Mouse (Mus musculus): Measurements from ENCODE around the gene Cpm.

Cpm gene

DNA sequence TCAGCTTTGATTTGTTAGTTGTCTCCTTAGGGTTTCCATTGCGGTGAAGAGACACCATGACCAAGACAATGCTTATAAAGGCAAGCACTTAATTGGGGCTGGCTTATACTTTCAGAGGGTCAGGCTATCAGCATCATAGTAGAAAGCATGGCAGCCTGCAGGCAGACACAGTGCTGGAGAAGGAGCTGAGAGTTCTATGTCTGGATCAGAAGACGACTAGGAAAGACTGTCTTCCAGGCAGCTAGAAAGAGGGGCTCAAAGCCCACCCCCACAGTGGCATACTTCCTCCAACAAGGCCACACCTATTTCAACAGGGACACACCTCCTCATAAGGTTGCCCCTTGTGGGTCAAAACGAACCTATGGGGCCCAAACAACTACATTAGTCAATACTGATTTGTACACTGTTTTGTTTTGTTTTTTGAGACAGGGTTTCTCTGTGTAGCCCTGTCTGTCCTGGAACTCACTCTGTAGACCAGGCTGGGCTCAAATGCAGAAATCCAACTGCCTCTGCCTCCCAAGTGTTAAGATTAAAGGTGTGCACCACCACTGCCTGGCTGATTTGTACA, 8.3 kb upstream of the Cpm start:
- no peak for DNase-seq (ENCODE audit: low spot score in 2 of 2)

DNA sequence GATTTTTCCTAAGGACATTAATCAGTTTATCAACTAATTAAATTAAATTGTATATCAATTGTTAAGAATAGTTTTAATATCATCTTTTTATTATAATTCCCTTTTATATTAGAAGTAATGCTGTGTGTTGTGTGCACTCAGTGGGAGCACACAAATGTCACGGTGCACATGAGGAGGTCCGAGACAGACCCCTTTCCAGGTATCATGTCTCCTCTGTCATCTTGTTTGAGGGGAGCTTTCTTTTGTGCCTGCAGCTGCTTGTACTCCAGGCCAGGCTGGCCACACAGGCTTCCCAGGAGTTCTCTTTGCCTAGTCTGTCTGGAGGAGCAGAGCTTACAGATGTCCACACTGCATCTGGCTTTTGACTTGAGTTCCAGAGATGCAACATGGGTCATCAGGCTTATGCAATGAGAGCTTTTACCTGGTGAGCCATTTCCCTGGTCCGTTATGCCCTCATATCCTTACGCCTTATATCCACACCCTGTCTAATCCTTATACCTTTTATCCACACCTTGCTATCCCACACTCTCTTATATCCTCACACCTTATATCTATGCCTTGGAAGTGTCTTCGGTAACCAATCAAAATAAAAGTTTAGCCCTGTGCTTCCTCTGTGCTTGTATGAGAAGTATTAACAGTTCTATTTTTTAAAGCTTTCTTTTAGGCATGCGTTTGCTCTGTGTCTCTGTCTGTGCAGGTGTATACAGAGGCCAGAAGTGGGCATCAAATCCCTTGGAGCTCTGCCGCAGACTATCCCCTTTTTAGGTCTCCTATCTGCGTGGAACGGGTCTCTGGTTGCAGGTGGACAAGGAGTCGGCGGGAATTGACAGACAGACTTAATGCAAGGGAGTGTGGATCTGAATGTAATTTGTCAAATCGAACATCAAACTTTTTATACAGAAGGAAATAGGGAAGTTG, 7.4 kb upstream of the Cpm start:
- no peak for DNase-seq (ENCODE audit: low spot score in 2 of 2)

DNA sequence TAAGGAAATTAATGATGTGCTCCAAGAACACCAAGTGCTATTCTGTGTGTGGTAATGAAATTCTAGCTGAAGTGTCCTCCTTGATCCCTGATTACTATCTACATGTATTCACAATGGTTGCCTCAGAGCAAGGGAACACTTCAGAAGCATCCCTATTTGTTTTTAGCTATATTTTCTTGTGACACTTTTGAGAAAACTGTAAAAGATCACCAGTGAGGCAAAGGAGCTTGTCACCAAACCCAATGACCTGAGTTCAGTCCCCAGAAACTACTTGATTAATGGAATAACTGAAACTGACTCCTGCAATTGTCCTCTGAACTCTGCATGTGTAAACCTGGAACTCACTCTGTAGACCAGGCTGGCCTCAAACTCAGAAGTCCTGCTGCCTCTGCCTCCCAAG, 5.9 kb upstream of the Cpm start:
- no peak for DNase-seq (ENCODE audit: low spot score in 2 of 2)

DNA sequence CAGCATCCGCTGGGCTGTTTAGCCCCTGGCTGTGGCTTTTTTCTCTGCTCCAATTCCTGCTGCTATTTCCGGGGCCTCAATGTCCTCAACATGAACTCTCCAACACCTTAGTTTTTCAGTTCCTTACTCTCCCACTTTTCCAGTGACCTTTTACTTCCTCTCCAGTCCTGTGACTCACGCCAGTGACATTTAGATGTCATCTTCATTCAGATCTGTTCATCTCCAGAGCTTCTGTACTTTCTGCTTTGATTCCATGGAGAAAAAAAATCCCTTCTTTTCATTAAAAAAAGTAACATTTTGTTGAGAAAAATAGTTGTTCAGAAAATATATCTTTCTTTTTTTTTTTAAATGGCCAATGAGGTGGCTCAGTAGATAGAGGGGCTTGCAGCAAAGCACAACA, 5.1 kb upstream of the Cpm start:
- peak in 1 of 2 experiments; percentile 9 for DNase-seq (ENCODE audit: low spot score in 2 of 2)

DNA sequence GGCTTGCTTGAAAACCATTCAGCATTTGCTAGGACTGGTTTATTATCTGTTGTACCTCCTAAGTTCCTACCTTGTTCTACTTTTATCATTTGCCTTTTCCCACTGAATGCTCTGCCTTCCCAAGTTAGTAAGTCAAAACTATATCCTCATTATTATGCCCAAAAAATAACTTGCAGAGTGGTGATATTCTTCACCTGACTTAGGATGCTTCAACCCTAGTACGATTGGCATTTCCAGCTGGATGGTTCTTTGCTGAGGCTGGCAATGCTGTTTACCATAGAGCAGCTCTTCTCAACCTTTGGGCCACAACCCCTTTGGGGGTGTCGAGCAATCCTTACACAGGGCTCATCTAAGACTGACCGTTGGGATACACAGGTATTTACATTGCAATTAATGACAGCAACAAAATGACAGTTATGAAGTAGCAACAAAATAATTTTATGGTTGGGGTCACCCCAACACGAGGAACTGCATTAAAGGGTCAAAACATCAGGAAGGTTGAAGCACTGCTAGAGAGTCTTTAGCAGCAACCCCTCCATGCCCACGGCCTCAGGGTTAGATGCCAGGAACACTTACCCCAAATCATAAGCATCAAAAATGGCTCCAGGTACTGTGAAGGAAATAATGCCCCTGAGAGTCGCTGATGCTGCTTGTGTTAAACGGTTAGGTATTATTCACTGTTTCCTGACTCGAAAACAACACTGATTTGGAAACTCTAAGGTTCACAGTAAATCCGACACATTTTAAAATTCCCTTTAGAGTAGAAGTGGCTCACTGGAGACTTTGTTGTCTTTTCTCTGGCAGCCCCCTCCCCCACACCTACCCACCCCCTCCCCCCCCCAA, 4.4 kb upstream of the Cpm start:
- DNase-seq (ENCODE audit: low spot score in 2 of 2) = peak in 1 of 2 experiments; percentile 26

DNA sequence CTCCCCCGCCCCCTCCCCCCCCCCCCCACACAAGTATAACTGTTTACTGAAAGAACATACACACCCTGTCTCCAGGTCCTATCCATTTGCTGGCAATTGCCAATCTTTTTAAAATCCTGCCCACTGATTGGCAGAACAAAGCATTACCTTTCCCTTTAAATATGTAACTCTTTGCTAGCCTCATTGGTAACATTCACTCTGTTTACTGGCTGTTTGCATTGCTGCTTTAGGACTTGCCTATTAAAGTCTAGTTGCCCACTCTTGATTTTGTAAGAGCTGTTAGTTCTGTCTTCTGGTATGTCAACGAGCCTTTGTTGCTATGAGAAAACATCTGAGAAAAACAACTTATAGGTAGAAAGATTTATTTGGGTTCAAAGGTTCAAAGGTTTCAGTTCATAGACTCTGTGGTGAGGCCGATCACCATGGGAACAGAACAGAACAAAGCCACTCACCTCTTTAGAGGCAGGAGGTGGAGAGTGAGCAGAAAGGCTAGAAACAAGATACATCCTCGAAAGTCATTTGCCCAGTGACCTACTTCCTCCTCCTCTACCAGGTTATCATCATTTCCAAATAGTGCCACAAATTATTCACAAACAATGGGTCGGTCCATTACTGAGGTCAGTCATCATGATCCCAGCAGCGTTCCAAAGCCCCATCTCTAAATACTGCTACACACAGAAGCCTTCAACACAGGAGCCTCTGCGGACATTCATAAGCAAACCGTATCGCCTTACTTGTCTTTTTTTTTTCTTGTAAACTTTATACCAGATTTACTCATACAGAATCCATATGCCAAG, 3.6 kb upstream of the Cpm start:
- no peak for DNase-seq (ENCODE audit: low spot score in 2 of 2)

DNA sequence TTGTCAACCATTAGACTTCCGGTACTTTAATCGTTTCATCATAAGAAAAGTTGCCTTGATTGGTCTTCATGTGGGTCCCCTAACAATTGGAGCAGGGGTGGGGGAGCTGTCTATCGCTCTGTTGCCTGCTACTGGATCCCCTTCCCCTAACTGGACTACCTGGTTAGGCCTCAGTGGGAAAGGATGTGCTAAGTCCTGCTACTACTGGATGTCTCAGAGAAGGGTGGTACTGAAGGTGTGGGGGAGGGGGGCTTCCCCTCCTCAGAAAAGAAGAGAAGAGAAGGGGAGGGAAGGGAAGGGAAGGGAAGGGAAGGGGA, 3.0 kb upstream of the Cpm start:
- no peak for DNase-seq (ENCODE audit: low spot score in 2 of 2)

DNA sequence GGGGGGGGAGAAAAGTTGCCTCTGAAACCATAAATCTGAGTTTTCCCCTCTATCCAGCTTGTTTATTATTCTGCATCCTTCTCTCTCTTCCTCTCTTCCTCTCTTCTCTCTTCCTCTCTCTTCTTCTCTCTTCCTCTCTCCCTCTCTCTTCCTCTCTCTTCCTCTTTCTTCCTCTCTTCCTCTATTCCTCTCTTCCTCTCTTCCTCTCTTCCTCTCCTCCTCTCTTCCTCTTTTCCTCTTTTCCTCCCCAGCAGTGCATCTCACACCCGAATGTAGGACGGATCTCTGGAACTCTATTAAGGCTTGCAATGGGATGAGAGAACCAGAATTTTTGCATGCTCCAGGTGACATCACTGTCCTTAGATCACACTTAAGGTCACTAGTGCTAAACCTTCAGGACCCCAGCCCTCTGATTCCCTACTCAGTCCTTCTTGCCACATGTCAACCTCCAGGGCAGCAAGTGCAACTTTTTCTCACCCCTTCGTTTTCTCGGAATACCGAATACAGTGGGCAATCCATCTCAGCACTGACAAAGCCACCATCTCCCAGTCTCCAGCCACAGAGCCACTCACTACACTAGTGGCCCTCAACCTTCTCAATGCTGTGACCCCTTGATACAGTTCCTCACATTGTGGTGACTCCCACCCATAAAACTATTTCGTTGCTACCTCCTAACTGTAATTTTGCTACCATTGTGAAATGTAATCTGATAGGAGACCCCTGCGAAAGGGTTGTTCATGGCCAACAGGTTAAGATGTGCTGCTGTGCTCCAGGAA, 2.3 kb upstream of the Cpm start:
- DNase-seq (ENCODE audit: low spot score in 2 of 2) = no peak

DNA sequence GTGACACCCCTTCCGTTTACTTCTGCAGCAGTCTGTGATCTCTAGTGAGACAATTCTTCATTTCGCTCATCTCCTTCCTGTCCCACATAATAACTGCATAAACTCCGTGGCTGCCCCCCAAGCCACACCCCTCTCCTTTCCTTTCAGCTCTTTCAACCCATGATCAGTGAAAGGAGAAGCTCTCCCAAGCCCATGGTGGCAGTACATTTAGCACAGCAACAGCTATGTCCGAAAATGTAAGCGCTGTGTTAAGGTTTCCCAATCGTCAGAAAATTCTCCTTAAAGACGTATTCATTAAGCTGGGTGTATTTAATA, 1.7 kb upstream of the Cpm start:
- no peak for DNase-seq (ENCODE audit: low spot score in 2 of 2)

DNA sequence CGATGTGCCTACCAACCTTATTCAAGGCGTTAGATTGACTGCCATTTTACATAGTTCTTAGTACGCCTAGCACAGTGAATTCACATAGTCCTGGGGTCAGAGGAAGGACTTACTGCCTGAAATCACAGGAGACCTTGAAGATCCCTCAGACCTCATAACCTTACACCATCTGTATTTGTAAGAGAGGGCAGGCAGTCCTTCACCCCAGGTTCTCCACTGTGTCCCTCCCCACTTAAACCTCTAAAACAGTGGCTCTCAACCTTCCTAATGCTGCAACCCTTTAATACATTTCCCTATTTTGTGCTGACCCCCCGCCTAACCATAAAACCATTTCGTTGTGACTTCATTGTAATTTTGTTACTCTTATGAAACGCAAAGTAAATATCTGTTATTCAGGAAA, 1.4 kb upstream of the Cpm start:
- DNase-seq (ENCODE audit: low spot score in 2 of 2) = no peak

DNA sequence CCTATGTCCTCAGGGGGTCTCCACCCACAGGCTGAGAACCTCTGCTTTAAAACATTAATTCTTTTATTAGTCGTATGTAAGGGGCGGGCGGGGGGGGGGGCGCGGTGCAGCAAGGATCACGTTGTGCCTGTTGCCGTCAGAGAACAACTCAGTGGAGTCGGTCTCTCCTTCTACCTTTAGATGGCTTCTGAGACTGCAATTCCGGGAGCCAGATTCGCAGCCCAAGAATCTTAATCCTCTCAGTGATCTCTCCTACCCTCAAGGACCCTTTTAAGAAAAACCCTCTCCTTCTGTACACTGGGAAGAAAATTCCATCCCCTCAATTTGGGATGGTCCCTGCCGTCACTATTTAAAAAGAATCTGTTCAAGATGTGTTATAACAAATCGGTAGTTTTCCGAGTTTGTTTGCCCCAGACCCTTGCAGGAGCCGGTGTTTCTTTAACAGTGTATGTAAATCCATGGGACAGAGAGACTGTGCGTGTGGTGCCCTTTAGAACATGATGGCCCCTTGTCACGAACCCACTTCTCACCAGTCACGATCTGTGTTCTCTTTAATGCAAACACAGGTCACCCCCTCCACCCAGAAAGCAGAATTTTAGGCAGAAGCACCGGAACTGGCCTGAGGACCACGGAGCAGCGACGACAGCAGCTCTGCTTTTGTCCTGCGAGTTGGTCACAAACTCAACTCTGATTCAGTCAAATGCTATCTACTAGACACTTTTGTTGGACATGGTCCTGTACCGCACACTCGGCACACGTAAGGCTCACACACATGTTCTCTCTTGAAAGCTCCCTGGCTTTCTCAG, 734 bp upstream of the Cpm start:
- no peak for DNase-seq (ENCODE audit: low spot score in 2 of 2)

DNA sequence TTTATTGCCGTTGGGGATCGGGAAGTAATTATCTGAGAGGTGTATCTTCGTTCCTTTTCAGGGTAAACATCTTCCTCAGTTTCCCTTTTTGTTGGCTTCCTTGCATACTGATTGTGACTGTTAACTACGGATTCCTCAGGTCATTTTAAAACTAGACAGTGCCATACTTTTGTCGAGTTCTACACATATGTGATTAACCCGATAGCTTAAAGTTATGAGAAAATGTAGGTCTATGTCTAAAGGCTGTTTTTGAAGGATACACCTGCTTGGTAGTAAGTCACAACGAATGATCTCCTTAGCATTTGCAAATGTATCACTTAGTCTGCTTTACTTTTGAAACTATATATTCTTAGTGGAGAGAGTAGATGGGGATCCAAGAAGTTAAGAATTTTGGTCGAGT, 876 bp downstream of the Cpm start:
- DNase-seq (ENCODE audit: low spot score in 2 of 2) = no peak

DNA sequence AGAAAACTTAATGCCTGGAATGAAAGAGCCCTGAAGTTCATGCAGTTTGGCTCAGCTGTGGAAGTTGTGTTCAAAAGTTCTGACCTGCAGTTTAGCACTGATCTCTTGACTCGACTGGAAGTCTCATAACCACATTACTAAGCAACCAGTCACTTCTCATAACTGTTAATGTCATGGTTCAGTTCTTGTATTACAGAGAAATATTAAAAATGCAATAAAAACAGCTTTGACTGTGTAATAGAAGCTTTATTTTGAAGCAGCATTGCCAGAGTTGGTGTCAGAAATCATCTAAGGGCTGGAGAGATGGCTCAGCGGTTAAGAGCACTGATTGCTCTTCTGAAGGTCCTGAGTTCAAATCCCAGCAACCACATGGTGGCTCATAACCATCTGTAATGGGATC, 1.5 kb downstream of the Cpm start:
- no peak for DNase-seq (ENCODE audit: low spot score in 2 of 2)

DNA sequence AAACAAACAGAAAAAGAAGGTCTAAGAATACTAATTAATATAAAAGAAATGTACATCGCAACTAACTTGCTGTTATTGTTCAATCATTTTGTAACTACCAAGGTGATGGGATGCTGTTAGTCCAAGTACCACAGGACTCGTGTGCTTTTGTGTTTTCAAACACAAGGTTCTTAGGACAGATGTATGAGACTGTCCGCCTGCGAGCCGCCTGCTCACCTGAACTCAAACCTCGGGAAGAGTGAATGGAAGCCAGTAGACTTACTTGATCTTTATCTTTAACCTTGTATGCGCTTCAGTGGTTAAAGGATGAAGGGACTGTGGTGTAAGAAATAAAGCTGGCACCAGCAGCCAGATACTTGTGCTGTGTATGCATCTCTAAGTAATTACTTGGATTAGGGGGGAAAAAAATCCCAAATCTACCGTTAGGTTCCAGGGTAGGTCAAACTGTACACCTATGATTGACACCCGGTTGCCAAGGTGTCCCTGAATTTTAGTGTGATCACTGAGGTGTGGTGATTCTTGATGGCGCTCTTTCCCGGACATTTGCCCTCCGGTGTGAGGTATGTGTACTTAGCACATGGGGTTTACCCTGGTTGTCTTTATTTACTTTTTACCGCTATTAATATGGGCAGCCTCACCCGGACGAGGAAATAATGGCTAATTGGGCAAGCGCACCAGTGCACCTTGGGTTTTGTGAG, 2.4 kb downstream of the Cpm start:
- no peak for DNase-seq (ENCODE audit: low spot score in 2 of 2)

DNA sequence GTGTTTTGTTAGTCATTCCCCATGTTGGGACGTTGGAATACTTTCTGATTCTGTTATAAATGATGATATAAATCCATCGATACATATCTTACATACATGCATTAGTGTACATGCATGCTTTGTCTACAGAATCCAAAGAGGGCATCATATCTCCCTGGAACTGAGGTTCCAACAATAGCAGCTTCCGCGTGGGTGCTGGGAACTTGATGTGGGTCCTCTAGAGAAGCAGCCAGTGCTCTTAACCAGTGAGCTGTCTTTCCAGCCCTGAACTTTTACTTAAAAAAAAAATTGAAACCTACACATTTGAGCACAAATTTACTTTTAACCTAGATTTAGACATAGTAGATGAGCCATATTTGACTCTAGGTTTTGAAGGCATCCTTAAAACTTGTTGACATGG, 3.1 kb downstream of the Cpm start:
- DNase-seq (ENCODE audit: low spot score in 2 of 2) = no peak

DNA sequence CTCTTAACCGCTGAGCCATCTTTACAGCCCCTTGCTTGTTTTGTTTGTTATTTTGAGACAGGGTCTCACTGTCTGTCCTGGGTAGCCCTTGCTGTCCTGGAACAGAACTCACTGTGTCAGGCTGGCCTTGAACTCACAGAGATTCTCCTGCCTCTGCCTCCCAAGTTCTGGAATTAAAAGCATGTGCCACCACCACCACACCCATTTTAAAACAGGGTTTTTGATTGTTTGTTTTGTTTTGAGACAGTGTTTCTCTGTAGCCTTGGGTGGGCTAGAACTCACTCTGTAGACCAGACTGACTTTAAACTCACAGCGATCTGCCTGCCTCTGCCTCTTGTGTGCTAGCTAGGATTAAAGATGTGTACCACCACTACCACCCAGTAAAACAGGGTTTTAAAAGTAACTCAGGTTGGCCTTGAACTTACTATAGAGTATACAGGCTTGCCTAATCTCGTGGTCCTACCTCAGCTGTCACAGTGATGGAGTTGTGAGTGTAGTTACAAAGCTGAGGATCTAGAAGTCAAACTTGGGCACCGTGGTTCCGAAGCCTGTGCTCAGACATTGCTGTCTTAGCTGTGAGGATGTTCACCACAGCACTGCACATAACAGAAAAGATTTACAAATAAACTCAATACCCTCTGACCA, 4.4 kb downstream of the Cpm start:
- DNase-seq (ENCODE audit: low spot score in 2 of 2) = no peak

DNA sequence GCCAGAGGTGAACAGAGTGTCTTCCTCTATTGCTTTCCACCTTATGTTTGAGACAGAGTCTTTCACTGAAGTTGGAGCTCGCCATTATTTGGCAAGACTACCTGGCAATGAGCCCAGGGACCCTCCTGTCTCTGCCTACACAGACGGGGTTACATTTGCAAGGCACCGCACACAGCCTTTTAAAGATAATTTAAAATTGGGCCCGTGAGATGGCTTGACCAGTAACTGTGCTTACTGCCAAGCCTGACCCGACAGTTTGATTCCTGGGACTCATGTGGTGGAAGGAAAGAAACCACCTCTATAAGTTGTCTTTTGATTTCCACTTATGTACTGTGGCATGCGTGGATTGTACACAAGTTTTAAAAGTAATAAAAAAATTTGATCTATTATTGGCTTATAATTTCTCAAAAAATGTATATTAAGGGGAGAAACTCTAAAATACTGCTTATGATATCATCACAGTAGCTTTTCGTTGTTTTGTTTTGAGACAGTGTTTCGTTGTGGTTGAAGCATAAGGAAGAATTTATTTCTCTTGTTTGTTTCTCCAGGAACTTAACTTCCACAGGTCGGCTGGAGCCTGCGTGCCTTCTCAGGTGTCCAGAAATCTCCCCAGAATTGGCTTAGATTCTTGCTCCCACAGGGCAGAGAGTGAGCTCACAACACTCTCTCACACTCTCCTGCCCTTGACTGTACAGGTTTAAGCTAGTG, 5.2 kb downstream of the Cpm start:
- DNase-seq (ENCODE audit: low spot score in 2 of 2) = no peak

DNA sequence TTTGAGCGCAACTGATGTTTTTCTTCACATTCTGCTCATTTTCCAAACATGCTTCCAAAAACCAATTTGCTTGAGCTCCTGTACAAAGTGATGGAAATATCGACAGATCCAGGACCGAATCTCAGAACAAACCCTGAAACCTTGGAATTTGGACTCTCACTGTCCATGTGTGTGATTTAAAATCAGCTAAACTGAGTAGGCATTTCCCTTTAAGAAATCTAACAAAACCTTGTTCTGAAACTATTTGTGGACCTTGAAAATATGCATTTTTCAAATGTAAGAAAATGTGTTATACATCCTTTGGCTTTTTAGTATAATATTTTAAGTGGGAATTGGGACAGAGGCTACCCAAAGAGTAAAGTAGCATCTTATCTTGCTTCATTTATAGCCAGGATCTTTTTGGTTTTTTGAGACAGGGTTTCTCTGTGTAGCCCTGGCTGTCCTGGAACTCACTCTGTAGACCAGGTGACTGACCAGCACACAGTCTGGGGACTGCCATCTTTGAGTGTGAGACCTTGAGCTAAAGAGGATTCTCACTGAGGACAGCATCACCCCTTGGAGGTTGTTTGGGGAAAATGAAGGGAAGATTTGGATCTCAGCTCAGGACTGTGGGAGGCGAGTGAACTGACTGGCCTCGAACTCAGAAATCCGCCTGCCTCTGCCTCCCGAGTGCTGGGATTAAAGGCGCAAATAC, 5.9 kb downstream of the Cpm start:
- no peak for DNase-seq (ENCODE audit: low spot score in 2 of 2)
